Mouse (Mus musculus) left cerebral cortex, postnatal 4 days (tissue): ENCODE data around the gene S100a5. TPM values are rescaled to one million over a fixed set of nuclear protein-coding genes. Genes with fewer than 3 reads are reported as not detected.

Source experiments
- total RNA-seq, 2 experiments: library from RNA; stranded (reverse); gene quantifications; 2 replicates each; pipeline ENCODE4 v1.2.3; 2021

S100a5 gene
- total RNA-seq, 2 experiments from 2014 or later, result not detected

Other genes with a start within 250 kb of the S100a5 start
- 10 to 100 TPM; 25.8 to 26.3 TPM for gene Slc27a3, start 218.6 kb upstream of the S100a5 start, total RNA-seq
- 10 to 100 TPM; 71.0 to 73.8 TPM for gene Ints3, start 174.9 kb upstream of the S100a5 start, total RNA-seq
- gene Npr1, start 142.7 kb upstream of the S100a5 start, total RNA-seq, result 1 to 10 TPM; 3.1 to 3.8 TPM
- 100 to 1,000 TPM; 155 to 161 TPM for gene Ilf2, start 132.4 kb upstream of the S100a5 start, total RNA-seq
- 10 to 100 TPM; 35.4 to 37.2 TPM for gene Snapin, start 117.5 kb upstream of the S100a5 start, total RNA-seq
- 100 to 1,000 TPM; 193 to 199 TPM for gene Chtop, start 99.0 kb upstream of the S100a5 start, total RNA-seq
- 10 to 100 TPM; 25.2 to 25.4 TPM for gene S100a1, start 94.1 kb upstream of the S100a5 start, total RNA-seq
- gene S100a13, start 94.1 kb upstream of the S100a5 start, total RNA-seq, result 10 to 100 TPM in 1 of 2 experiments, 1 to 10 TPM in 1; 9.7 to 12.2 TPM
- not detected for gene S100a14, start 81.7 kb upstream of the S100a5 start, total RNA-seq
- 10 to 100 TPM; 46.9 to 51.6 TPM for gene S100a16, start 71.3 kb upstream of the S100a5 start, total RNA-seq
- gene S100a3, start 47.9 kb upstream of the S100a5 start, total RNA-seq, result 1 to 10 TPM in 1 of 2 experiments, under 1 TPM in 1; 0.40 to 2.0 TPM
- gene S100a2, start 18.3 kb upstream of the S100a5 start, total RNA-seq, result not detected
- gene Gm42674, start 6.6 kb upstream of the S100a5 start, total RNA-seq, result not detected
- 1 to 10 TPM; 3.3 to 6.2 TPM for gene S100a4, start 4.8 kb upstream of the S100a5 start, total RNA-seq
- 10 to 100 TPM; 13.1 to 20.7 TPM for gene S100a6, start 4.4 kb downstream of the S100a5 start, total RNA-seq
- under 1 TPM; 0.30 to 0.46 TPM for gene S100a7a, start 45.5 kb downstream of the S100a5 start, total RNA-seq
- 1 to 10 TPM; 1.5 to 1.7 TPM for gene S100a8, start 60.5 kb downstream of the S100a5 start, total RNA-seq
- gene S100a9, start 87.2 kb downstream of the S100a5 start, total RNA-seq, result 1 to 10 TPM; 1.3 to 2.0 TPM
- gene Pglyrp4, start 118.4 kb downstream of the S100a5 start, total RNA-seq, result not detected
- gene Gm5849, start 169.4 kb downstream of the S100a5 start, total RNA-seq, result not detected